Mouse (Mus musculus) olfactory bulb, adult 2 months (tissue): ENCODE data around the gene Misp.

Experiments used
- CTCF ChIP-seq: fragments of 200-500 bp; IDR thresholded peaks from 2 replicates; pipeline ENCODE4 v1.5.1; 2012; ENCODE audit warnings: low read depth, mild to moderate bottlenecking, low read length, moderate library complexity; ENCODE audit not compliant: insufficient read depth
- POLR2A ChIP-seq: fragments of 200-500 bp; IDR thresholded peaks from 2 replicates; pipeline ENCODE4 v1.6.1; 2012; ENCODE audit warnings: mild to moderate bottlenecking, low read depth, low read length, moderate library complexity; ENCODE audit not compliant: insufficient read depth

GRCm38 (mm10) chr10:79814271-79814842, 6.4 kb upstream of the Misp start:
- TF ChIP-seq POLR2A (no peak), CTCF (no peak)
